Mouse (Mus musculus) c-Kit-negative CD71-positive TER-119-positive erythroid progenitor cells, embryonic 14.5 days (primary cell): Measurements from ENCODE around the gene Nhlrc4.
A peak's percentile ranks its signal among the peaks of the same experiment; 100 is the strongest.

Experiments
- DNase-seq: peaks from one replicate; pipeline ENCODE4 v3.0.0-alpha.2; 2013; ENCODE audit warnings: low read depth, low spot score

Nhlrc4 gene

GRCm38 (mm10) chr17:25958771-25959494 lies 14.2 kb upstream of the Nhlrc4 start:
- no peak for DNase-seq

GRCm38 (mm10) chr17:25957586-25958051 lies 12.9 kb upstream of the Nhlrc4 start:
- DNase-seq, result no peak

- DNase-seq, result no peak
These were observed 11.9 kb upstream of the Nhlrc4 start for GRCm38 (mm10) chr17:25956631-25957030.

- no peak for DNase-seq
These were observed 11.4 kb upstream of the Nhlrc4 start for GRCm38 (mm10) chr17:25956201-25956600.

- no peak for DNase-seq
These were observed 11.0 kb upstream of the Nhlrc4 start for GRCm38 (mm10) chr17:25955736-25956135.

- DNase-seq, result no peak
These were observed 9.9 kb upstream of the Nhlrc4 start for GRCm38 (mm10) chr17:25954671-25955070.

GRCm38 (mm10) chr17:25953161-25953560 lies 8.4 kb upstream of the Nhlrc4 start:
- DNase-seq, result no peak

- no peak for DNase-seq
These were observed 7.3 kb upstream of the Nhlrc4 start, which contains the start of gene A930017K11Rik for GRCm38 (mm10) chr17:25951803-25952623. A930017K11Rik (minus strand) TSS chr17:25952565.

- no peak for DNase-seq
These were observed 6.6 kb upstream of the Nhlrc4 start for GRCm38 (mm10) chr17:25951225-25951802.

- DNase-seq, result no peak
These were observed 5.9 kb upstream of the Nhlrc4 start for GRCm38 (mm10) chr17:25950706-25951105.

- no peak for DNase-seq
These were observed 5.2 kb upstream of the Nhlrc4 start for GRCm38 (mm10) chr17:25949981-25950380.

GRCm38 (mm10) chr17:25948051-25948450 lies 3.3 kb upstream of the Nhlrc4 start:
- DNase-seq, result no peak

- DNase-seq, result no peak
These were observed 2.8 kb upstream of the Nhlrc4 start for GRCm38 (mm10) chr17:25947576-25947975.

- DNase-seq, result no peak
These were observed 2.1 kb upstream of the Nhlrc4 start for GRCm38 (mm10) chr17:25946891-25947290.

- peak; percentile 48 for DNase-seq
These were observed 1.6 kb upstream of the Nhlrc4 start for GRCm38 (mm10) chr17:25946349-25946748.

- no peak for DNase-seq
These were observed 875 bp upstream of the Nhlrc4 start for GRCm38 (mm10) chr17:25945517-25946155.

- no peak for DNase-seq
These were observed 992 bp downstream of the Nhlrc4 start for GRCm38 (mm10) chr17:25943769-25944168.

GRCm38 (mm10) chr17:25943221-25943620 lies 1.5 kb downstream of the Nhlrc4 start:
- DNase-seq, result no peak

GRCm38 (mm10) chr17:25942597-25943151 lies 2.1 kb downstream of the Nhlrc4 start:
- peak; percentile 85 for DNase-seq

- DNase-seq, result peak; percentile 47
These were observed 3.1 kb downstream of the Nhlrc4 start for GRCm38 (mm10) chr17:25941511-25942241.

GRCm38 (mm10) chr17:25934526-25934925 lies 10.2 kb downstream of the Nhlrc4 start:
- no peak for DNase-seq
